Mouse (Mus musculus): ENCODE data around the gene Mrnip. TPM values are rescaled to one million over a fixed set of nuclear protein-coding genes. Genes with fewer than 3 reads are reported as not detected.

The Mrnip gene
- polyA plus RNA-seq, 1 experiment from 2014 or later = 35.1 TPM

DNA sequence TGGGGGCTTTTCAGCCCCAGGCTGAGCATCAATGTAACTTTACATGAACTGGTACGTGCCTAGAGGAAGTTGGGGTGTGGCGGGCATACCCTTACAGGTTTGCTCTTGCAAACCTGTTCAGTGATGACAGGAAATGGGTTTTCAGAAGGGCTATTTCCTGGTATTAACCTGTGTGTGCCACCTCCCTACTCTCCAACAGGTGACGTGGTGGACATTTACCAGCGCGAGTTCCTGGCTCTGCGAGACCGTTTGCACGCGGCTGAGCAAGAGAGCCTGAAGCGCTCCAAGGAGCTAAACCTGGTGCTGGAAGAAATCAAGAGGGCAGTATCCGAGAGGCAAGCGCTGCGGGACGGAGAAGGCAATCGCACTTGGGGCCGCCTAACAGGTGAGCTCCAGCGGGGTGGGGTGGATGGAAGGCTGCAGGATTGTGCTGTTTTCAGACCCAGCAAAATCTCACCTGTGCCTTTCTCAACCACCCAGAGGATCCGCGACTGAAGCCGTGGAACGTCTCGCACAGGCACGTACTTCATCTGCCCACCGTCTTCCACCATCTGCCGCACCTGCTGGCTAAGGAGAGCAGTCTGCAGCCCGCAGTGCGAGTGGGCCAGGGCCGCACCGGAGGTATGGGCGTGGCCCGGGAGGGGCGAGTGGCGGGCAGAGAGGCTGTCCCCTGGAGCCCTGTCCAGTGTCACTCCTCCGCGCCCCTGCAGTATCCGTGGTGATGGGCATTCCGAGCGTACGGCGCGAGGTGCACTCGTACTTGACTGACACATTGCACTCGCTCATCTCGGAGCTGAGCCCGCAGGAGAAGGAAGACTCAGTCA lies 56.4 kb downstream of the Mrnip start:
- H3K27ac ChIP-seq = no peak overlapping the region
- H3K27me3 ChIP-seq = peaks cover 24% of the 10 kb centered on the region
- peaks cover 44% of the 10 kb centered on the region for H3K4me1 ChIP-seq (replicated peaks)
- H3K4me2 ChIP-seq (replicated peaks) = peak overlapping the region; percentile 42
- WGBS = 19% methylated on average over 45 of the region's 45 CpGs
- 0 out of 2 replicates have a peak overlapping the region, but pooled peaks have one; percentile 32 for H3K9ac ChIP-seq (replicated peaks)
- no peaks in the 10 kb centered on the region for H3K9me3 ChIP-seq
- ATAC-seq = peak; percentile 38
- H3K36me3 ChIP-seq = peaks cover 42% of the 10 kb centered on the region
- H3K4me3 ChIP-seq (replicated peaks) = peak overlapping the region; percentile 22; the same call in 1 of the 2 replicates

DNA sequence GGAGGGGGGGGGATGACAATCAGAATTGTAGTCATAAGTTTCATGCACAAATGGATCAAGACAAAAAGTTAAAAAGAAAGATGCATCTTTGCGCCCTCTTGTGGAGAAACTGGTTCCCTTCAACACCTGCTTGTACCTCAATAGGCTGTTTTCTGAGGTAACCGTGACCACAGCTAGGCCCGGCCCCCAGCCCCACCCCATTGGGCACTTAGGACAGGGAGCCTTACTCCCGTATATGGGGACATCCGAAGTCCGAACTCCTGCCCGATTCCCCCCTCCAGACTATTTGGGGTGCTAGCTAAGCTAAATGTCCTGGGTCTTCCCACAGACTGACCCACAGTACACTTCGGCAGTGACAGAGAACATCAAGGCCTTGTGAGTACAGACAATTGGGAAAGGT lies 57.2 kb downstream of the Mrnip start:
- Histone ChIP-seq H3K4me2 (replicated peaks) (peak overlapping the region; percentile 42), H3K27ac (no peak overlapping the region), H3K9me3 (no peaks in the 10 kb centered on the region), H3K36me3 (peaks cover 42% of the 10 kb centered on the region), H3K4me3 (replicated peaks) (0 out of 2 replicates have a peak overlapping the region, but pooled peaks have one; percentile 22), H3K9ac (replicated peaks) (0 out of 2 replicates have a peak overlapping the region, but pooled peaks have one; percentile 32), H3K27me3 (peaks cover 27% of the 10 kb centered on the region), H3K4me1 (replicated peaks) (peaks cover 44% of the 10 kb centered on the region)
- WGBS = 17% methylated on average over 8 of the region's 8 CpGs
- peak; percentile 34; the same call in 1 of the 2 replicates for ATAC-seq

DNA sequence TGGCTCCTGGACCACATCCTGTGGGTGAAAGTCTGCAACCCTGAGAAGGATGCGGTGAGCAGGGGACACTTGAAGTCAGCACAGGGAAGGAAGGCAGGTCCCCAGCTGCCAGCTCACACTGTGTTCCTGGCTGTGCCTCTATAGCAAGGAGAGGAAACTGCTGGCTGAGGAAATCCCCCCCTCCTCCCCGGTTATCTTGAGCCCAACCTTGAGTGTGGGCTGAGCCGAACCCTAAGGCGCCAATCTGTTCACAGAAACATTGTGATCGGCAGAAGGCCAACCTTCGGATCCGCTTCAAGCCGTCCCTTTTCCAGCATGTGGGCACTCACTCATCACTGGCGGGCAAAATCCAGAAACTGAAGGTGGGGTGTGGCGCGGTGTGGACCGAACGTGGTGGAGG lies 58.8 kb downstream of the Mrnip start:
- 93% methylated on average over 13 of the region's 13 CpGs for WGBS
- H3K27me3 ChIP-seq = peaks cover 41% of the 10 kb centered on the region
- H3K36me3 ChIP-seq = peaks cover 42% of the 10 kb centered on the region

DNA sequence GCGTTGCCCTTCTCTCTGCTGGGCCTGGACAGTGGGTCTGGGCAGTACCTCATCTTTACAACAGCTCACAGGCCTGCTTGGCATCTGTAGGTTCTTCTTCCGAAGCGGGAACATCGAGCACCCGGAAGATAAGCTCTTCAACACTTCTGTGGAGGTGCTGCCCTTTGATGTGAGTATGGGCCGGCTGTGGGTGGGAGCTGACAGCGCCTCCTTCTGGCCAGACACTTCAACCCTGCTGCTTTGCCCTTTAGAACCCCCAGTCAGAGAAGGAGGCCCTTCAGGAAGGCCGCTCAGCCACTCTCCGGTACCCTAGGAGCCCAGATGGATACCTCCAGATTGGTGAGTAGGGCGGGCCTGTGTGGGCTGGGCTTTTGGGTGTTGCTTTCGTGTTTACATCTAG lies 59.7 kb downstream of the Mrnip start:
- Histone ChIP-seq H3K9ac (replicated peaks) (no peak overlapping the region), H3K27me3 (peaks cover 46% of the 10 kb centered on the region)

More for the DNA sequence above, 58.8 kb downstream of the Mrnip start:
- H3K4me3 ChIP-seq (replicated peaks) = no peak overlapping the region
- H3K9me3 ChIP-seq = no peaks in the 10 kb centered on the region
- no peak overlapping the region for H3K9ac ChIP-seq (replicated peaks)
- ATAC-seq = no peak
- no peak overlapping the region for H3K4me2 ChIP-seq (replicated peaks)
- H3K27ac ChIP-seq = no peak overlapping the region
- peaks cover 42% of the 10 kb centered on the region for H3K4me1 ChIP-seq (replicated peaks)

DNA sequence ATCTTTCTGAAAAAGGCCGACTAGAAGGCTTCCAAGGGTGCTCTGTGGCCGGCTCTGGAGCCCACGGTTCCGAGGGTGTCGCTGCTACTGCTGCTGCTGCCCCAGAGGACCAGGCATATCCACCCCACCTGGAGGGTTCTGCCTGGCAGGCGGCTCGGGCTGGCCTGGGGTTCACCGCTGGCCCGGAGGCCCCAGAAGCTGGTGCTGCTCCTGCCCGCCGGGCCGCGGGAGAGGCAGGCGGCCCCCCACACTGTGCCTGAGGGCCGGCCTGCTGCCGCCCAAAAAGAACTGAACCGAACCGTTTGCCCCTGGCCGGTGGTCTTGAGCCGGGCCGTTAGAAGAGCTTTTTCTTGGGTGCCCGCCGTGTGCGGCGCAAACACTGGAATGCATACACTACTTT lies 60.4 kb downstream of the Mrnip start:
- H3K4me1 ChIP-seq (replicated peaks) = peaks cover 29% of the 10 kb centered on the region
- H3K36me3 ChIP-seq = peaks cover 42% of the 10 kb centered on the region
- ATAC-seq = no peak
- WGBS = 91% methylated on average over 25 of the region's 25 CpGs
- no peak overlapping the region for H3K27ac ChIP-seq
- H3K9me3 ChIP-seq = no peaks in the 10 kb centered on the region
- peaks cover 49% of the 10 kb centered on the region for H3K27me3 ChIP-seq
- H3K4me2 ChIP-seq (replicated peaks) = no peak overlapping the region
- H3K9ac ChIP-seq (replicated peaks) = no peak overlapping the region
- H3K4me3 ChIP-seq (replicated peaks) = no peak overlapping the region

More for the DNA sequence above, 59.7 kb downstream of the Mrnip start:
- Histone ChIP-seq H3K4me3 (replicated peaks) (no peak overlapping the region), H3K4me2 (replicated peaks) (no peak overlapping the region), H3K27ac (no peak overlapping the region), H3K36me3 (peaks cover 42% of the 10 kb centered on the region), H3K4me1 (replicated peaks) (peaks cover 34% of the 10 kb centered on the region), H3K9me3 (no peaks in the 10 kb centered on the region)
- 88% methylated on average over 11 of the region's 11 CpGs for WGBS
- ATAC-seq = no peak

DNA sequence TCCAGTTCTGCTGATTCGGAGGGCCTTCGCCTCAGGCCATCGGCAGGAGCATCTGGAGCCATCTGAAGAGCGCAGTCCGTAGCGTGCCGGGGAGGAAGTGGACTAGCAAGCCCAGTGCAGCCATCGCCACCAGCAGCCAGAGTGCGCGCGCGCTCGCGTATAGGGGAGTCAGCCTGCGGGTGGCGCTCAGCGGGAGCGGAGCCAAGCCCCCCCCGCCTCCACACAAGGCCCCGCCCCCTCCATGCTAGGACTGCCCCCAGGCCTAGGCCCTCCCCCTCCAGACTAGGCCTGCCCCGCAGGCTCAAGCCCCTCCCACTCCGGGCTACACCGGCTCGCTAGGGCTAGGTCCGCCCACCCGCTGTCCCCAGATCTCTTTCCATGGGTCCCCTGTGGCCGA lies 62.3 kb downstream of the Mrnip start:
- Histone ChIP-seq H3K27me3 (peaks cover 44% of the 10 kb centered on the region), H3K27ac (0 out of 2 replicates have a peak overlapping the region, but pooled peaks have one; percentile 4), H3K36me3 (peaks cover 37% of the 10 kb centered on the region), H3K9ac (replicated peaks) (peak overlapping the region; percentile 56), H3K4me3 (replicated peaks) (peak overlapping the region; percentile 61), H3K4me2 (replicated peaks) (peak overlapping the region; percentile 94), H3K9me3 (no peaks in the 10 kb centered on the region), H3K4me1 (replicated peaks) (peaks cover 20% of the 10 kb centered on the region)
- ATAC-seq = peak; percentile 84
- under 1% methylated on average over 26 of the region's 27 CpGs for WGBS

DNA sequence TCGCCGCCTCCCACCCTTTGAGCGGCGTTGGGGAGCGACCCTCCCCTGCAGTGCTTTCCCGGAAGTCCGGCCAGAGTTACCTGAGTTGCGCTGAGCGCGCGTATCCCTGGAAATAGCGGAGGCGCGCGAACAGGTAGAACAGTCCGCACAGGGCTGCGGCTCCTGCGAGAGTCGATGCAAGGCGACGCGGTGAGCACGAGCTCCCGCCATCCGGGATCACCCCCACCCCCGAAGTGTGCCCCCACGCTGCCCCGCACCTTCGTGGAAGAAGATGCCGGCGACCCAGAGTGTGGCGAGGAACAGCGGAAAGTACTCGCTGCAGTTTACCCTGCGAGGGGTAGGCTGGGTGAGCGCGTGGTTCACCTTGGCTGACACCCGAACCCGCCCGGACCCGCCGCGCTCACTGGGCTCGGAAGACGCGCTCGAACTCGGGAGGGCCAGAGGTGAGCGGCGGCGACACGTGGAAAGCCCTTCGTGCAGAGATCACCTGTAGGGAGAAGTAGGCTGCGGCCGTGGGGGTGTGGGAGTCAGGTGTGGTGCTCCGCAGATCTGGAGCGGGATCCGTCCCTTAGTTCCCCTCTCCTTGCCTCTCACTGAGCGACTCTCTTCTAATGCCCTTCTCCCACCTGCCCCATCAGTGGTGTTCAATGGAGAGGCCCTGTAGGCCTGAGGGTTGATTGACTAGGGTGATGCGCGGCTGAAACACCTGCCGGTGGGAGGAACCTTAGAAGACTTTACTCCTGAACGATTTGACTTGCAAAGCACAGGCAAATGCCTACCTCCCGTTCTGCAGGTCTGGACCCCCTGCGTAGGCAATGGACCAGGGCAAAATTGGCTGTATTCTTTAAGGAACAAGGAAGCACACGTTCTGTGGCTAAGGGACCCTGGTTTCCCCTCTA lies 62.9 kb downstream of the Mrnip start:
- peak overlapping the region; percentile 56 for H3K9ac ChIP-seq (replicated peaks)
- H3K27ac ChIP-seq = no peak overlapping the region
- H3K4me3 ChIP-seq (replicated peaks) = peak overlapping the region; percentile 61
- H3K4me2 ChIP-seq (replicated peaks) = peak overlapping the region; percentile 94
- no peaks in the 10 kb centered on the region for H3K9me3 ChIP-seq
- 2% methylated on average over 66 of the region's 66 CpGs for WGBS
- peak; percentile 77 for ATAC-seq
- H3K4me1 ChIP-seq (replicated peaks) = peaks cover 20% of the 10 kb centered on the region
- H3K27me3 ChIP-seq = peaks cover 44% of the 10 kb centered on the region
- H3K36me3 ChIP-seq = peaks cover 30% of the 10 kb centered on the region

DNA sequence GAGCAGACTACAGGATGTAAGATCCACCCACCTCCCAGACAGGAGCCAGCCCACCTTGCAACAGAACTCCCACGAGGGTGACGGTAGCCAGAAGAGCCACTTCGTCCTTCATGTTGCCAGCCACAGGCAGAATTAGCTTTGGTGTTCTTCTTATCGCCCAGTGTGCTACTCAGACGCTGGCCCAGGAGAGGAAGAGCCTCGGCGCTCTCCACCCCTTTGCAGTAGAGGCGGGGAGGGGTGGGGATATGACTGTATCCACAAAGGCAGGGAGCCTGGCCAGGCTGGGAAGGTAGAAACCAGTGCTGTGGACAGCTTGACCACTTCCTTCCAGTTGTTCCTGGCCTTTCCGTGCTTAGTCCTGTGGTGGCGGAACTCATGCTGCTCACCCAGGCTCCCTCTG lies 64.1 kb downstream of the Mrnip start, which contains the start of gene Ltc4s:
Gene Ltc4s (minus strand): TSS at position 293 of the 400 bp plus-strand sequence.
- 51% methylated on average over 10 of the region's 10 CpGs for WGBS
- Histone ChIP-seq H3K4me1 (replicated peaks) (peaks cover 20% of the 10 kb centered on the region), H3K4me3 (replicated peaks) (peak within 1 kb of the TSS; percentile 61), H3K9ac (replicated peaks) (no peak within 1 kb of the TSS), H3K4me2 (replicated peaks) (peak within 1 kb of the TSS; percentile 94), H3K27me3 (peaks cover 44% of the 10 kb centered on the region), H3K36me3 (peaks cover 19% of the 10 kb centered on the region), H3K27ac (no peak within 1 kb of the TSS), H3K9me3 (no peaks in the 10 kb centered on the region)
- no peak for ATAC-seq

DNA sequence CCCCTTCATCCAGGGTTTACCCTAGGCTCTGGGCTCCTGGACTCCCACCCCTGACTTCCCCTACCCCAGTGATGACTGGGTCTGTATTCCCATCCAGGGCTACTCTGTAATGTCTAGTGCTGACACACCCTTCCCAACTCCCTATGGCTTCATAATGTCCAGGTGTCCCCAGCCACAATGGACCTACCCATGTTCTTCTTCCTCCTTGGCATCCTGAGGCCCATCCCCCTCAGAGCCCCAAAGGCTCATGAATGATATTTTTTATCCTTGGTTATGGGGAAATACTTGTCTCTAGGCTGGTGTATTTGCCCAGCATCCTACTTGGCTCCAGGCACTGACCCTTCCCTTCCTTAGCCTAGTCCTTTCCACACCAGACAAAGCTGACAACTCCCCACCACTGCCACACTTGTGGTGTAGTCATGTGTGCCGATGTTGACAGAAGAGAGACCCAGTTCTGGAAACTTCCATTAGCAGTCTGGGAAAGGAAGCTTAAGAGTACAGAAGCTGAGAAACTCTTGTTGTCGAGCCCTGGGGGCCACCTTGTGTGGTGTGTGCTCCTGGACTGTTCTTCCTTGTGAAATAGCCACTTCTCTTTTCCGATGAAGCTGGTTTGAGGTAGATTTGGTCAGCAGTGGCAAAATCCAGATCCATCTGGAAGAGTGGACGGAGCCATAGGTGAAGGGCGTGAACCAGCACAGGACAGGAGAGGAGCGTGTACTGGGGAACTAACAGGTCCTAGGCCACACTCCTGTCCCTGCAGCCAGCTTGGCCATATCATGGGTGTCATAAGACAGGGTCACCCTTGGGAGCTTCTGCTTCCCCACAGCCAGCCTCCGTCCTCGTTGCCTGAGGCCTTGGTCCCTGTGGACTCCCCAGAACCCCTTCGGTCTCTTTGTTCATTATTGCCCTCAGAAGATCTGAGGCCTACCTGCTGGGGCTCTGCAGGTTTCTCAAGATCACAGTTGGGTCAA lies 64.9 kb downstream of the Mrnip start:
- H3K9me3 ChIP-seq = no peaks in the 10 kb centered on the region
- H3K9ac ChIP-seq (replicated peaks) = no peak overlapping the region
- H3K36me3 ChIP-seq = peaks cover 11% of the 10 kb centered on the region
- H3K4me1 ChIP-seq (replicated peaks) = peaks cover 20% of the 10 kb centered on the region
- H3K4me3 ChIP-seq (replicated peaks) = no peak overlapping the region
- H3K4me2 ChIP-seq (replicated peaks) = no peak overlapping the region
- WGBS = 91% methylated on average over 9 of the region's 9 CpGs
- H3K27ac ChIP-seq = no peak overlapping the region
- ATAC-seq = no peak
- peaks cover 44% of the 10 kb centered on the region for H3K27me3 ChIP-seq

DNA sequence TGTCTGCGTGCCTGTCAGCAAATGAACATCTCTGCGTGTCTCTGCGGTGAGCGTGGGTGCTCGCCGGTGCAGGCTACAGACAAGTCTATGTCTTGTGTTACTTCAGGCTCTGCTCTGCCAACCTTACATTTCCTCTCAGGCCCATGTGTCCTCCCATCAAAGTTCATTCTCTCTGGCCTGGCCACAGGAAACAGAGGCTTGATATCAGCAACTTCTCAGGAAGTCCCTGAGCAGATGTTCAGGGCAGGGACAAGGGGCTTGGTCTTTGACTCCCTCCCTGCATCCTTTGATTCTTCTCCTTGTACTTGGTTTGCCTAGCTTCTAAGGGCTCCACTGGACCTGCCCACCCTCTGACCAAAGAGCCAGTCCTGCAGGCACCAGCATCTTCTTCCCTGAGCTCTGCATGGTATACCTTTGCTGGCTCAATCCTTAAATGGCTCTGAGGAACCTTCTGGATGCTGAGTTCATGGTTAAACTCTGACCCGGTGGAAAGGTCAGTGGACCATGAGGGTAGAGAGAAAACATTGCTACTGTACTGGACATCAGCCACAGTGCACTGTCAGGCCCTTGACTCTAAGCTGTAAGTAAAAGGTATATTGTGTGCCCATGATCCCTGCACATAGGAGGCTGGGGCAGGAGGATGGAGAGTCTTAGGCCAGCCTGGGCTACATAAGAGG lies 66.1 kb downstream of the Mrnip start:
- WGBS = 94% methylated on average over 7 of the region's 7 CpGs
- Histone ChIP-seq H3K27me3 (peaks cover 34% of the 10 kb centered on the region), H3K4me3 (replicated peaks) (no peak overlapping the region), H3K4me2 (replicated peaks) (no peak overlapping the region), H3K36me3 (no peaks in the 10 kb centered on the region), H3K9me3 (no peaks in the 10 kb centered on the region), H3K9ac (replicated peaks) (no peak overlapping the region), H3K4me1 (replicated peaks) (peaks cover 20% of the 10 kb centered on the region), H3K27ac (no peak overlapping the region)
- ATAC-seq = no peak

Data from midbrain, embryonic 13.5 days (tissue).